Mouse (Mus musculus): ENCODE results near the gene Slc44a3. TPM values are rescaled to one million over a fixed set of nuclear protein-coding genes. Genes with fewer than 3 reads are reported as not detected.

Slc44a3 gene
- polyA plus RNA-seq, 1 experiment, result 0.52 TPM

GRCm38 (mm10) chr3:121573858-121574257 is 41.7 kb upstream of the Slc44a3 start:
- no peak for TF ChIP-seq POLR2A (IDR thresholded peaks at IDR 0.05; ENCODE audit: borderline replicate concordance, insufficient read depth, low read length)
- no peak for TF ChIP-seq CTCF (IDR thresholded peaks at IDR 0.05; ENCODE audit: borderline replicate concordance, insufficient read depth, low read depth, low read length)
- WGBS, result 38% methylated on average over 7 of the region's 7 CpGs
- Histone ChIP-seq H3K27ac (ENCODE audit: insufficient read depth, low read length) (no peak overlapping the region), H3K27me3 (ENCODE audit: control insufficient read depth, insufficient read depth, low read length) (no peaks in the 10 kb centered on the region), H3K4me3 (replicated peaks; ENCODE audit: insufficient read depth, low read depth, low read length) (no peak overlapping the region), H3K4me1 (ENCODE audit: control insufficient read depth, insufficient read depth, low read length) (no peaks in the 10 kb centered on the region)
- DNase-seq, result no peak

DNA sequence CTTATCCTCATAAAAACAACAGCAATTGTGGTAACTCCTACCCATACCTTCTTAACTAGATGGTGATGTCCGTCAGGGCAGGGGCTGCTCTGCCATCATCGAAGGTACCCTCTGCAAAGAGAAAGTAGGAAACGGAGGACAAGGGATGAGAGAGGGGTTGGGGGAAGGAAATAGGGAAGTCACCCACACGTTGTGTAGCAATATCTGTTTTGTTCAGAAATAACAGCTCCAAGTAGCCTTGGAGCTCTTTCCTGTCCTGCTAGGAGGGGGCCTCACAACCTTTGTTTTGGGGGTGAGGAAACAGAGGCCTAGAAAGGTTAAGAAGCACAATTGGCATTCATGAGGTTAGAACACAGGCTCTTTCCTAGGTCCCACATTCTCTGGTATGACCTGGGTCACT is 39.3 kb upstream of the Slc44a3 start:
- Histone ChIP-seq H3K4me1 (ENCODE audit: control insufficient read depth, insufficient read depth, low read length) (no peaks in the 10 kb centered on the region), H3K27ac (ENCODE audit: insufficient read depth, low read length) (no peak overlapping the region), H3K27me3 (ENCODE audit: control insufficient read depth, insufficient read depth, low read length) (no peaks in the 10 kb centered on the region), H3K4me3 (replicated peaks; ENCODE audit: insufficient read depth, low read depth, low read length) (no peak overlapping the region)
- TF ChIP-seq POLR2A (IDR thresholded peaks at IDR 0.05; ENCODE audit: borderline replicate concordance, insufficient read depth, low read length), result no peak
- no peak for TF ChIP-seq CTCF (IDR thresholded peaks at IDR 0.05; ENCODE audit: borderline replicate concordance, insufficient read depth, low read depth, low read length)
- no peak for DNase-seq
- 85% methylated on average over 4 of the region's 4 CpGs for WGBS

- Histone ChIP-seq H3K27me3 (ENCODE audit: control insufficient read depth, insufficient read depth, low read length) (no peaks in the 10 kb centered on the region), H3K27ac (ENCODE audit: insufficient read depth, low read length) (no peak overlapping the region), H3K4me3 (replicated peaks; ENCODE audit: insufficient read depth, low read depth, low read length) (no peak overlapping the region), H3K4me1 (ENCODE audit: control insufficient read depth, insufficient read depth, low read length) (no peaks in the 10 kb centered on the region)
- no peak for DNase-seq
- TF ChIP-seq CTCF (IDR thresholded peaks at IDR 0.05; ENCODE audit: borderline replicate concordance, insufficient read depth, low read depth, low read length) (no peak), POLR2A (IDR thresholded peaks at IDR 0.05; ENCODE audit: borderline replicate concordance, insufficient read depth, low read length) (no peak)
- WGBS, result 85% methylated on average over 11 of the region's 11 CpGs
These were observed 38.4 kb upstream of the Slc44a3 start for GRCm38 (mm10) chr3:121570623-121571022.

DNA sequence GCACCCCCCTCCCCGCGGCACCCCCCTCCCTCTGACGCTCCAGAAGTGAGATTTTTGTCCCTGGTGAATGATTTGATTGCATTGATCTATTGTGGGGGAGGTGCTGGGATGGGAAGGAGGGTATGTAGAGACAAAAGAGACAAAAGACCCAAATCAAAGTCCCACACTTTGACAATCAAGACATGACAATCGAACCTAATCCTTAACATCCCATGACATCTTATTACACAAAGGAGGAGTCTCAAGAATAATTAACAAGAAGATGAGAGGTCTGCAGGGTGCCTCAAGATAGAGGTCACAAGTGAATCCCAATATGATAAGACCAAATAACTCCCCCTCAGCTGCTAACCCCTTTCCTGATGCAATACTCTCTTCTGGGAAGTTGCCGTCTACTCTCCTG is 37.6 kb upstream of the Slc44a3 start:
- Histone ChIP-seq H3K4me1 (ENCODE audit: control insufficient read depth, insufficient read depth, low read length) (no peaks in the 10 kb centered on the region), H3K27ac (ENCODE audit: insufficient read depth, low read length) (no peak overlapping the region), H3K27me3 (ENCODE audit: control insufficient read depth, insufficient read depth, low read length) (no peaks in the 10 kb centered on the region), H3K4me3 (replicated peaks; ENCODE audit: insufficient read depth, low read depth, low read length) (no peak overlapping the region)
- no peak for DNase-seq
- WGBS, result 31% methylated on average over 5 of the region's 5 CpGs
- TF ChIP-seq CTCF (IDR thresholded peaks at IDR 0.05; ENCODE audit: borderline replicate concordance, insufficient read depth, low read depth, low read length) (no peak), POLR2A (IDR thresholded peaks at IDR 0.05; ENCODE audit: borderline replicate concordance, insufficient read depth, low read length) (no peak)

- TF ChIP-seq CTCF (IDR thresholded peaks at IDR 0.05; ENCODE audit: borderline replicate concordance, insufficient read depth, low read depth, low read length) (no peak), POLR2A (IDR thresholded peaks at IDR 0.05; ENCODE audit: borderline replicate concordance, insufficient read depth, low read length) (no peak)
These were observed 36.8 kb upstream of the Slc44a3 start for GRCm38 (mm10) chr3:121569004-121569403.

DNA sequence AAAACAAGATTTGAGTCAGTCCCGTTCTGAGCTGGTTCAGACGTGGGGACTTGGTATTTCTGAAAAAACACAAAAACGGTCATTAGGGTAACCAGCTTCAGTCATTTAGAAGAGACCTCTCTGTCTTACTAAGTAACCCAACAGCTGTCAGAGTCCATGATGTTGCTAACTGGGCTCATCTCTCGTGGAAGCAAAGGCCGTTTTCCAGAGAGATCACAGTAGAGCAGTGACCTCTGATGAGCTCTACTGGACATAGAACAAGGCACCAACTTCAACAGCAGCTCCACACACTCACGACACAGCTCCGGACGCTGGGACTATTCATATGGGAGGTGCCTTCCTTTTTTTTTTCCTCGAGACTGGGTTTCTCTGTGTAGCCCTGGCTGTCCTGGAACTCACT is 35.7 kb upstream of the Slc44a3 start:
- H3K4me3 ChIP-seq (replicated peaks; ENCODE audit: insufficient read depth, low read depth, low read length), result no peak overlapping the region
- TF ChIP-seq CTCF (IDR thresholded peaks at IDR 0.05; ENCODE audit: borderline replicate concordance, insufficient read depth, low read depth, low read length), result no peak
- TF ChIP-seq POLR2A (IDR thresholded peaks at IDR 0.05; ENCODE audit: borderline replicate concordance, insufficient read depth, low read length), result no peak
- H3K27ac ChIP-seq (ENCODE audit: insufficient read depth, low read length), result no peak overlapping the region
- H3K4me1 ChIP-seq (ENCODE audit: control insufficient read depth, insufficient read depth, low read length), result no peaks in the 10 kb centered on the region
- no peaks in the 10 kb centered on the region for H3K27me3 ChIP-seq (ENCODE audit: control insufficient read depth, insufficient read depth, low read length)
- no peak for DNase-seq
- 87% methylated on average over 9 of the region's 9 CpGs for WGBS

More at GRCm38 (mm10) chr3:121569004-121569403, 36.8 kb upstream of the Slc44a3 start:
- Histone ChIP-seq H3K4me1 (ENCODE audit: control insufficient read depth, insufficient read depth, low read length) (no peaks in the 10 kb centered on the region), H3K4me3 (replicated peaks; ENCODE audit: insufficient read depth, low read depth, low read length) (no peak overlapping the region), H3K27ac (ENCODE audit: insufficient read depth, low read length) (no peak overlapping the region), H3K27me3 (ENCODE audit: control insufficient read depth, insufficient read depth, low read length) (no peaks in the 10 kb centered on the region)
- WGBS, result 86% methylated on average over 9 of the region's 9 CpGs
- no peak for DNase-seq

DNA sequence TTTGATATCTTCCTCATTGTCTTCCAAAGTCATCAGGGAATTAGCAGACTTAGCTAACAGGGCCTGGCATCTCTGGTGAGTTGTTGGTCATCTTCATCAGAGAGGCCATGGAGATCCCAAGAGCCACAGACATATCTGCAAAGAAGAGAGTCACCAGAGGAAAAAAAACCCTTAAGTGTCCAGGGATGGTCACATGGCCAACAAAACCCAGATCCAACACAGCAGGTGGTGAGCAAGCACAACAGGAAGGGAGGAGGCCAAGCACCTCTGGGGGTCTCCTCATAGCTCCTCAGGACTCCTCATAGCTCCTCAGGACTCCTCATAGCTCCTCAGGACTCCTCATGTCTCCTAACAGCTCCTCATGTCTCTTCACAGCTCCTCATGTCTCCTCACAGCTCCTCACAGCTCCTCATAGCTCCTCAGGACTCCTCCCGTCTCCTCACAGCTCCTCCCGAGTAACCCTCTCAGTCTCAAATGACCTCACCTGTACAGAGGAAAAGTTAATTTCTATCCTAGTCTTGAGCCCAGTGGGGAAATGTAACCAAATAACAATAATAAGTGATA is 35.2 kb upstream of the Slc44a3 start:
- no peak for TF ChIP-seq CTCF (IDR thresholded peaks at IDR 0.05; ENCODE audit: borderline replicate concordance, insufficient read depth, low read depth, low read length)
- TF ChIP-seq POLR2A (IDR thresholded peaks at IDR 0.05; ENCODE audit: borderline replicate concordance, insufficient read depth, low read length), result no peak
- no peaks in the 10 kb centered on the region for H3K4me1 ChIP-seq (ENCODE audit: control insufficient read depth, insufficient read depth, low read length)
- WGBS, result 88% methylated on average over 2 of the region's 2 CpGs
- H3K4me3 ChIP-seq (replicated peaks; ENCODE audit: insufficient read depth, low read depth, low read length), result no peak overlapping the region
- H3K27ac ChIP-seq (ENCODE audit: insufficient read depth, low read length), result no peak overlapping the region
- H3K27me3 ChIP-seq (ENCODE audit: control insufficient read depth, insufficient read depth, low read length), result no peaks in the 10 kb centered on the region
- DNase-seq, result no peak

- Histone ChIP-seq H3K27ac (ENCODE audit: insufficient read depth, low read length) (no peak overlapping the region), H3K4me1 (ENCODE audit: control insufficient read depth, insufficient read depth, low read length) (no peaks in the 10 kb centered on the region), H3K27me3 (ENCODE audit: control insufficient read depth, insufficient read depth, low read length) (no peaks in the 10 kb centered on the region), H3K4me3 (replicated peaks; ENCODE audit: insufficient read depth, low read depth, low read length) (no peak overlapping the region)
- no peak for DNase-seq
- TF ChIP-seq POLR2A (IDR thresholded peaks at IDR 0.05; ENCODE audit: borderline replicate concordance, insufficient read depth, low read length) (no peak), CTCF (IDR thresholded peaks at IDR 0.05; ENCODE audit: borderline replicate concordance, insufficient read depth, low read depth, low read length) (no peak)
- WGBS, result 90% methylated on average over 4 of the region's 4 CpGs
These were observed 34.7 kb upstream of the Slc44a3 start for GRCm38 (mm10) chr3:121566901-121567300.
